Mouse (Mus musculus) liver, adult 10 weeks (tissue): ENCODE measurements around the gene Gm3127. TPM values are rescaled to one million over a fixed set of nuclear protein-coding genes. Genes with fewer than 3 reads are reported as not detected.

ENCODE experiments used
- polyA plus RNA-seq: library from polyadenylated mRNA; stranded (reverse); fragments of 350-450 nt; fragmentation: Illumina TruSeq; extraction: RNeasy Lipid Tissue Mini Kit (QIAGEN cat#74804); gene quantifications from one replicate; pipeline ENCODE4 v1.2.3, GENCODE M21; 2014; ENCODE audit warnings: low read depth, low replicate concordance

Gm3127 gene
- not detected for polyA plus RNA-seq

GRCm38 (mm10) chr14:4164730-4165129 is at the start of gene Gm3127:
Gene Gm3127, plus strand, starts transcription at chr14:4165030.

DNA sequence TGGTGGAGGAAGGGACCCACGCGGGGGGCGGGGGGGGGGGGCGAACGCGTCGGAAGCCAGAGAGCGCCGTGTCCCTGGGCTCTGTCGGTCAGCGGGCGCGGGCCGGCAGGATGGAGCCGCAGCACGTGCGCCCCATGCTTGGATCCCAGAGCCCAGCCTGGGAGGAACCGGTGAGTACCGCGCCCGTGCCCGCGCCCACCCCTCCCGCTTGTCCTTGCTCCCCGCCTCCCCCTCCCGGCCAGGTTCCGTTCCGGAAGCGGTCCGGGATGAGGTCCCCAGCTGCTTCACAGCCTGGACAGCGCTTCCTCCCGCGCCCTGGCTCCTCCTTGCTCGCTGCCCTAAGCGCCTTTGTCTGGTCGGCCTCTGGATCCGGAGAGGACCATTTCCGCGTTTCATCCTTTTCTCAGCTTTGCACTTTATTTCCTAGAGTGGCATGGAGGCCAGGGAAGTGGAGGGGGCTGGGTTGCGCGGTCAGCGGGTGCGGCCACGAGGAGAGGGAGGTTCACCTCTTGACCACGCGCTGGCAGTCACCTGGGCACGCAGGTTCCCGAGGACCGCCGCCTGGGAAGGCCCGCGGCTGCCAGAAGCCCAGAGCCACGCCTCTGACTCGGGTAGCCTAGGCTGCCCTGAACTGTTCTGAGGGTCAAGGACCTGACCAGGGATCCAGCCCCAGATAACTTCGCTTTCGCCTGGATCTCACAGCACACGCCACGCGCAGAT is 17.8 kb downstream of the Gm3127 start, which contains the start of gene Gm2974:
Gene Gm2974, plus strand, starts transcription at position 86 of the 720 bp plus-strand sequence.

Other genes with a start within 250 kb of the Gm3127 start
- not detected for gene Gm3029, start 233.3 kb upstream of the Gm3127 start, polyA plus RNA-seq
- not detected for gene Gm3095, start 201.5 kb upstream of the Gm3127 start, polyA plus RNA-seq
- gene Gm3099, start 166.6 kb upstream of the Gm3127 start, polyA plus RNA-seq, result not detected
- gene Gm5796, start 141.1 kb upstream of the Gm3127 start, polyA plus RNA-seq, result not detected
- not detected for gene Gm3115, start 80.9 kb upstream of the Gm3127 start, polyA plus RNA-seq
- gene Gm8108, start 54.5 kb upstream of the Gm3127 start, polyA plus RNA-seq, result not detected
- not detected for gene Gm2974, start 17.5 kb downstream of the Gm3127 start, polyA plus RNA-seq
- not detected for gene Gm3138, start 84.6 kb downstream of the Gm3127 start, polyA plus RNA-seq
- not detected for gene Gm3149, start 152.3 kb downstream of the Gm3127 start, polyA plus RNA-seq
- gene 2610042L04Rik, start 169.7 kb downstream of the Gm3127 start, polyA plus RNA-seq, result not detected
- gene Gm3159, start 232.5 kb downstream of the Gm3127 start, polyA plus RNA-seq, result not detected